Mouse (Mus musculus): Measurements from ENCODE around the gene Traip.

Traip gene

DNA sequence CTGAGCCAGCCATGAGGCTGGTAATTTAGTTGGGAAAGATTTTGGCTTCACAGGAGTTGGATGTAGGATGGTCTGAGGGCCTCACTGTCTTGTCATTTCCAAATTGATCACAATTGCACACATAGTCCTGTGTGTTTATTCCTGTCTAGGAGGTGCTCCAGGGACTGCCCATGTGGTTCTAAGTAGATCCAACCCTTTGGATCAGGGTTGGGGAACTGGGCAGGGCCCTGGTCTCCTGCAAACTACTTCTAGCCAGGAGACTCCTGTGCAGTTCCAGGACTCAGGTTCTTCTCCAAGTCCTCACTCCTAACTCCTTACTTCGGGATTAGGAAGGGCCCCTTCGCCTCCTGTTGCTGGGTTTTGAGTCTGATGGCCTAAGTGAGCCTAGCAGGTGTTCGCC is 14.6 kb upstream of the Traip start, which contains the start of gene Camkv:
Gene Camkv, plus strand, starts transcription at position 301 of the 400 bp plus-strand sequence.
- no peak for DNase-seq

DNA sequence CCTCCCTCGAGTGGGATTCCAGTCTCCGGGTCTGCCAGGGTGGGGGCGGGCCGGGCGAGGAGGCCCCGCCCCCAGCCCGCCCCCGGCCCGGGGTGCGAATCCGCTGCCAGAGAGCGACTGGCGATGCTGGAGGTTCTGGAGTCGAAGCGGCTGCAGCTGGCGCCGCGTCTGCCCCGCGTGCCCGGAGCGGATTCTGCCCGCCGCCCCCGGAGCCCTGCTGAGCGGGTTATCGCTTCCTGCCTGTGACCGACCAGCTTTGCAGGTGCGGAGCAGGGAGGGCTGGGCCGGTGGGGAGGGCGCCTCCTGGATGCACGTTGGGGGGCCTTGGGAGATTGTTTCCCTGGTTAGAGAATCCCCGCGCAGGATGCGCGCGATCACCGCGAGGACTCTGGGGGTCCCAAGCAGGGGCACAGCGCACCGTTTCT is 14.1 kb upstream of the Traip start:
- DNase-seq: peak; percentile 82

DNA sequence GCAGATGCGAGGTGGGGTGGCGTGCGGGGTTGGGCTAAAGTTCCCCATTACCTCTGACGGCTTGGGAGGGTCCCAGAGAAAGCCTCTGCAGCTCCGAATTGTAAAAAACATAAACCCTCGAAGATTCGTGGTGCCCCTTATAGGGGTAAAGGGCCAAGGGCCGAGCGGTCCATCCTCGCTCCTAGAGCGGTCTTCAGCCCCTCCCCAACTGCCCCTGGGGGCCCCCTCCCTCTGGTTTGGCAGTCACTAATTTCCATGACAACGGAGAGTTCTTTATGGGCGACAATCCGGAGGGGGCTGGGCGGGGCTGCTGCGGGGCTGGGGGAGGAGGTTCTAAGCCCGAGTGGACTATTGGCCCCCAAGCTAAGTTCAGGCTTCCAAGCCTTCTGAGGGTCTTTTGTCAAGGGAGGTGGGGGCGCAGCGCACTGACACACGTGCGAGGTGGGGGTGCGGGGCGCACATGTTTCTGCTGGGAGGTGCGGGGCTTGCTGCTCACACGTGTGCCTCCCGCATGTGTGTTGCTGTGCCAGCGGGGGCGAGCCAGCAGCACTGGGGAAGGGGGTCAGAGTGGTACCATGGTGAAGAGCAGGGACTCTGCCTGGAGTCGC is 13.6 kb upstream of the Traip start:
- no peak for DNase-seq

DNA sequence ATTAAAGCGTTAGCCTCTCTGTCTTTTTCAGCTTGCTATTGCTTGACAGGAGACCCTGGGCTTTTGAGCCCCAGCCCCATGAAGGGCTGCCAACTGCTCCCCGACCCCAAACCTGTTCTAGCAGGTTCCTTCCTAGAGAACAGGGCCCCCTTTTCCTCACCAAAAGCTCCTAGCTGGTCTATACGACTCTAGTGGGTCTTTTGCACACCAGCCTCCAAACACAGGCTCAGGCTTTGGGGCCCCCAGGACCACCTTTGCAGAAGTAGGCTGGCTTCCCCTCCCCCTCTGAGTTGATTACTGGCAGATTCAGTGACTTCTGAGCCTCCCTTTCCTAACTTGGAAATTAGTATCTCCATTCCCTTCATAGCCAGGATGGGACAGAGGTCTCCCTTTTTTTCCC is 13.1 kb upstream of the Traip start:
- DNase-seq: no peak

DNA sequence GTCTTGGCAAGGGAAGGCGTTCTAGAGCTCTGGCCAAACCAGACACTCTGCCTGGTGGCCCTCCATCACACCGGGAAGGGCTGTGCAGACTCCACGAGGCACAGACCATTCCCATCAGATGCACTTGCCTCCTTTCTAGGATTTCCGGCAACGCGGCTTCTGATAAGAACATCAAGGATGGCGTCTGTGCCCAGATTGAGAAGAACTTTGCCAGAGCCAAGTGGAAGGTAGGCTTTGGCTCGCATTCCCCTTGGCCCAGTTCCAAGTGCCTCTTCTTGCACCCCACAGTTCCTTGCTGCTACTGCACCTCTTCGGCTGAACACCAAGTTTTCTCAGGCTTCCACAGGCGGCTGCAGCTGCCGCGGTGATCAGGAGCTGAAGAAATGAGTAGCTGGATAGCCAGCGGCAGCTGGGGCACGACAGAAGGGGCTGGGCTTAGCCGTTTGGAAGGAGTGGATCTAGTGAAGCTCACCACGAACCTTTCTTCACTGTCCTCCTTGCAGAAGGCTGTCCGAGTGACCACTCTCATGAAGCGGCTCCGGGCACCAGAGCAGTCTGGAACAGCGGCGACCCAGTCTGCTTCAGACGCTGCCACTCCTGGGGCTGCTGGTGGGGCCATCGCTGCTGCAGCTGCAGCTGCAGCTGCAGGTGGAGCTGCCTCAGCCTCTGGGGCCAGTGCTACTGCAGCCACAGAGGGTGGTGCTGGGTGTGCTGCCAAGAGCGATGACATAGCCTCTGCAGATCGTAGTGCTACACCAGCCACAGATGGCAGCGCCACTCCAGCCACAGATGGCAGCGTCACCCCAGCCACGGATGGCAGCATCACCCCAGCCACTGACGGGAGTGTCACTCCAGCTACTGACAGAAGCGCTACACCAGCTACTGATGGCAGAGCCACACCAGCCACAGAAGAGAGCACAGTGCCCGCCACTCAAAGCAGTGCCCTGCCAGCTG is 2.4 kb upstream of the Traip start:
- no peak for DNase-seq

DNA sequence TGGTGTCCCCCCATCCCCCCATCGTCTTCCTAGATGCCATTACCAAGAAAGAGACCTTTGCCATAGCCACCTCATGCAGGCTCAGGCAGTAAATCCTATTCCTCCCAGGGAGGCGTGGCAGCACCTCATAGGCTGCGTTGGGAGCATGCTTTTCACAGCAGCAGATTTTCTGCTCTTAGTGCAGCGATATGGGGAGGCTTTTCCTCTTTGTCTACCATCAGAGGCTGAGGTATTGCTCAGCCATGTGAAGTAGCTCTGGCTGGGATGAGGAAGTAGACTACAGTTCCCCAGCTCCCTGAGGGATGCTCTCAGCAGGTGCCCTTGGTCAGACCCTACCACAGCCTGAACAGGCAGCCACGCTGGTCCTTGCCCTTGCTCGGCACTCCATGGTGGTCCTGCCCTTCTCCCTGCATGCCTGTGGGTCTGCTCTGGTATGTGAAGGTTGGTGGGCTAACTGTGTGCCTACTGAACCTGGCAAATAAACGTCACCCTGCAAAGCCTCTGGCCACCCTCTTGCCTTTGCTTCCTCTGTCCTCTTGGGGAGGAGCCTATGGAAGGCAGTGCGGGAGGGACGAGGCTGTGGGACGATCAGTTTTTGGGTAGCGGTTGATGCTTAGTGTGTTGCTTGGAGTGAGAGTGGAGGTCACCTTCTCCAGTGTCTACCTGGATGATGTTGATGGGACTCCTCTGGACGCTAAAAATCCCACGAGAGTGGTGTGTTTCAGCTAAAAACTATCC is 583 bp upstream of the Traip start:
- no peak for DNase-seq

DNA sequence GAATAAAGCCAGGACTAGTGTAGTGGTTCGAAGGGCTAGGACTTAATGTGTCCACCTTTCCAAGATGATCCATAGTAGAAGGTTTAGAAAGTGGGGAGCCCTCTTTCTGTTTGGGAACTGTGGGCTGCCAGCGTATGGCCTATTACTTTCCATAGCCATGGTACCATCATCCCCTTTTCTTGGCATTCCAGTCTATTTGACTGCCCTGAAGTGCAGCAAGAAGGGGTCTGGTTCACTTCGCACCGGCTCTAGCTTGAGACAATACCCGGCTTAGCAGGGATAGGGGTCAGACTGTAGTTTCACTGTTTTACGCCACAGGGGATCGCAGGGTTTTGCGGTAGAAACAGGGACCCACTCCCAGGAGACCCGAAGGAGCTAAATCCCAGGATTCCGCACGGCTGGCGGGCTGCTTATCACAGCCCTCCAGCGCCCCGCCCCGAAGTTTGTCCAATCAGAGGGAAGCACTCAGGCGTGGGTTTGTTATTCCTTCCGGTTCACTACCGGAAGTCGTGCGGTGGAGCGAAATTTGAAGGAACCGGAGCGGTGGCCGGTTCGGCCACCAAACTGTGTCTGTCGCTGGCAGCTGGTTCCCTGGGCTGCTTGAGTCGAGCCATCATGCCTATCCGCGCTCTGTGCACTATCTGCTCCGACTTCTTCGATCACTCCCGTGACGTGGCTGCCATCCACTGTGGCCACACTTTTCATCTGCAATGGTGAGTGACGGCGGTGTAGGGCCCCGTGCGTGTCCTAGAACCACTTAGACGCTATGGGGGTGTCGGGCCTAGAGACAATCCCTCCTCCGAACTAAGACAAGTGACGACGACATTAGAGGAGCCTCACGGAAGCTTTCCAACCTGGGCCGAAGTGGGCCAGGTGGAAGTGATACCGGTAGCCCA is 772 bp downstream of the Traip start:
- peak; percentile 73 to 80 for DNase-seq

DNA sequence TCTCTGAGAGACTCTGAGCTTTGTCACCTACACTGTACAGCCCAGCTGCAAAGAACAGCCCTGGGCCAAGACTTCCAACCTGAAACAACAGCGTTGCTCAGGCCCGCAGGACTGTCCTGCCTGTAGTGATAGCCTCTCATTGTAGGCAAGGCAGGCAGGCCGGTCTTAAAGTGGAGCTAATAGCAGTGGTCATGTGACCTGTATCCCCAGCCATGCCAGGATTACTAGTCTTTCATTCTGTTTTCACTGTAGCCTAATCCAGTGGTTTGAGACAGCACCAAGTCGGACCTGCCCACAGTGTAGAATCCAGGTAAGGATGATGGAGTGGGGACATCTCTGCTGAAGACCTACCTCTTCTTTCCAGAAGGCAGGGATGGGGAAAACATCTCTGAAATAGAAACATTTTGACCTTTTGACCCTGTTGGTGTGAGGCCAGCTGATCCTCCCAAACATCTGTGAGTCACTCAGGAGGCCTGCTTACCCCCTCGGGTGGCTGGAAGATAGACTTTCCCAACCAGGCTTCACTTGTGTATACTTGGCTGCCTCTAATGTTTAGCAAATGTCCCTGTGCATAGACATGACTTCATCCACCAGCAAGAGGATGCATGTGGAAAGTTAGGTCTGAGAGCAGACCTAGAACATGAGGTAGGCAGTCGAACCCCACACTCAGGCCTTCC is 5.8 kb downstream of the Traip start:
- DNase-seq: no peak

DNA sequence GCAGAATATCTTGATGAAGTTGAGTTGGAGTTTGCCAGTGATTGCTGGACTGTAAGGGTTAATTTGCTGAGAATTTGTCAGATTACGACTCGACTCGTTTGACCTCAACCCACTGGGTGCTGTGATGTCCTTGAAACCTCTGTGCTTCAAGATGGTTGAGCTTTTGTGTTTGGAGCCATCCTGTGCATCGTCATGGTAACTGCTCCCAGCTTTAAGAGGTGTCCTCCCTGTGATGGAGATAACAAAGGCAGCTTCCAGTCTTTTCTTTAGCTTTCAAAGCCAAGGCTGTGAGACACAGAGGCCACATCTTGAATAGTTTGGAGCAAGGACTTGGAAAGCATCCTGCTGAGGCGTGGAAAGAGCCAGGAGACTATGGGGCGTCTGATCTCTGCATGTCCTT is 7.2 kb downstream of the Traip start:
- no peak for DNase-seq

DNA sequence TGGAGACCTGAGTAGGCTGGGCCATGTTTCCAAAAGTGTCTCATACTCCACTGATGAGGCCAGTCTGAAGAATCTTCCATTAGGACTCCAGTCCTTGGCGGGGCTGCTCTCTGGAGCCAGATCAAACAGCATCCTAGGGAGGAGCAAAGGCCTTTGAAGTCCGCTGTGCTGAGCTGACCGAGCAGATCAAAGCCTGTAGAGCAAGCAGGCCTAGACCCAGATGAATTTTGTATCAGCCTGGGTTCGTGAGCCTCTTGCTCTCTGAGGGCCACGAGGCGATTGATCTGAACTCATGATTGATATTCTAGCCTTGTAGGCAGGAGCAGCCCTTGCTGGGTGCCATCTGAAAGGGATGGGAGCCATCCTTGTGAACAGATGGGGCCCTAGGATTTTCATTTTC is 10.0 kb downstream of the Traip start:
- DNase-seq: no peak

DNA sequence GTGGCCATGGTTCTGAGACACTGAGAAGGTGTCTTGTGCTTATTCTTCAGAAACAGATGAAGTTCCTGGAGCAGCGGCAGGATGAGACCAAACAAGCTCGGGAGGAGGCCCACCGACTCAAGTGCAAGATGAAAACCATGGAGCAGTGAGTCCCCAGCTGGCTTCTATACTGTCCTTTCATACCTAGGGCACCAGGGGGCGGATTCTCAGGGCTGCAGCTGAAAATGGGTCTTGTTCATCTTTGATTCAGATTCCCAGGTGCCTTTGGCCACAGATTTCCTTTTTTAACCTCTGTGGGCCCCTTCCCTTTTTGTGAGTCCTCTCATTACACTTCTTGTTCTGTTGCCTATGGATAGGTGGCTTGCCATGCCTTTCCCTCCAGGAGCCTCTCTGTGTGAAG is 11.0 kb downstream of the Traip start:
- DNase-seq: no peak

DNA sequence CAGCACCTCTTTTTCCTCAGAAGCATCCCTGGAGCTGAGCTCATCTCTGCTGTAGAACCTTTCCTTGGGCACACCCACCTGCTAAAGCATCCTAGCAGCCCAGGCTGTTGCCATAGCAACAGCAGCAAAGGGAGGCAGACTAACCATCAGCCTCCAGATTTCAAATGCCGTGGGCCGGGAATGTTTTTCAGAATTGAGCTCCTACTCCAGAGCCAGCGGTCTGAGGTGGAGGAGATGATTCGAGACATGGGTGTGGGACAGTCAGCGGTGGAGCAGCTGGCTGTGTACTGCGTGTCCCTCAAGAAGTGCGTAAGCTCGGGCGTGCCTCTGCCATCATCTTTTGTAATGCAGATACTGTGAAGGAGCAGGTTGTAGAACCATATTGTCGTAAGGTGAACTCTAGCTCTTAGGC is 11.4 kb downstream of the Traip start:
- no peak for DNase-seq

DNA sequence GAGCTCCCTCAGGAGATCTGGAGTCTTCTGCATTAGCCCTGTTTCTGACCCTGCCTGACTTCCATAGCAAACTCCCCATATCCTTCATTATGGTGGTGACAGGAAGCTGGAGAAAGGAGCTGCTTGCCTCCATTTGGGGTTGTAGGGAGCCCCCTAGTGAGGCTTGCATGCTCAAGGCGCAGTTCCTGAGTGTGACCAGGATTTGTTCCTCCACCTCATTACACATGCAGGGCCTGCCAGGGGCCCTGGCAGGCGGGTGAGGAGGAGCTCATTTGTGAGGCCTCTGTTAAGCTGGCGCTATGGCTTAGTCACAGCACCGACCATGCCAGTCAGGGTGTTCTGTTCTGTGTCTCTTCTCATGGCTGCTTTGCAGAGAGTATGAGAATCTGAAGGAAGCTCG is 11.9 kb downstream of the Traip start:
- DNase-seq: no peak

DNA sequence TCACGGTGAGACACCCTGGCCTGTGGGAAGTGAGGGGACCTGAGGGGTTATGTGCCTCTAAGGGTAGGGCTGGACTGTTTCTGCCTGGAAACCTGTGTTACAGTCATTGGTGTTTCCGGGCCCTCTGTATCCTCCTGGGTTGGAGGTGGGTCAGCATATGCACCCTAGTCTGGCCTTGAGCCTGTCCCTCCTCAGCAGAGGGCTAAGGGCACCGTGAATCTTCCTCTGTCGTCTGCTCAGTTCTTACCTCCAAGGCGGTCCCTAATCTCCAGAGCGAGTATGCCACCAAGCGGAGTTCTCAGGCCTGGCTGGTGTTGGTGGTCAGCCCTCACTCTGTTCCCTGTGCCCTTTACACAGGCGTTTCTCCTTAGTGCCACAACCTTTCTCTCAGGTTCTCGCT is 13.0 kb downstream of the Traip start:
- DNase-seq: no peak

DNA sequence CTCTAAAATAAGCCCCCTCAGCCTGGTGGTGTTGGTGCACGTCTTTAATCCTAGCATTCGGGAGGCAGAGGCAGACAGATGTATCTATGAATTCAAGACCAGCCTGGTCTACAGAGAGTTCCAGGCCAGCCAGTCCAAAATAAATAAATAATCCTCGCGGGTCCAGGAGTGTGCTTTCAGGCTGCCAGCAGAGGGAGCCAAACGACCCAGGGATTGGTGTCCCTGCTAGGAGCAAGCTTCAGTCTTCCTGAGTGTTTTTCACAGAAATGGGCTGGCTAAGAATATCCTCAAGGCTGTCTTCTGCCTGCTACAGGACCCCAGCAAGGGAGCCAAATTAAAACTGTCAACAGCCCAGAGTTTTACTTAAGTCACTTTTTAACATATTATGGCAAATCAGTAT is 13.8 kb downstream of the Traip start:
- DNase-seq: no peak

DNA sequence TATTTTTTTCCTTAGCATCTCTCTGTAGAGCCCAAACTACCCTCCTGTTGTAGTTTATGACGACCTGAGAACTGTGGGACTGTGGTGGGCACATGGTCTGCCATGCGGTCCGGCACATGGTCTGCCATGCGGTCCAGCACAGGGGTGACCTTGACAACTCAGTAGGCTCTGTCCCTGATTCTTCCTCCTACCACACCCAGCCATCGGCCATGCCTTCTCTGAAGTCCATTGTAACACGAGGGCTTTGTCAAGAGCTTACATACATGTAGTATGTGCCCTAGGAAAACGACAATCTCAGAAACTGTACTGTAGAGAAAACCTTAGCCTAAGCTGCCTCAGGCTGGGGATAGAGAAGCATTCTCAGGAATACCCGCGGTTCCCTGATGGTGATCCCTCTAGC is 14.7 kb downstream of the Traip start:
- no peak for DNase-seq

DNA sequence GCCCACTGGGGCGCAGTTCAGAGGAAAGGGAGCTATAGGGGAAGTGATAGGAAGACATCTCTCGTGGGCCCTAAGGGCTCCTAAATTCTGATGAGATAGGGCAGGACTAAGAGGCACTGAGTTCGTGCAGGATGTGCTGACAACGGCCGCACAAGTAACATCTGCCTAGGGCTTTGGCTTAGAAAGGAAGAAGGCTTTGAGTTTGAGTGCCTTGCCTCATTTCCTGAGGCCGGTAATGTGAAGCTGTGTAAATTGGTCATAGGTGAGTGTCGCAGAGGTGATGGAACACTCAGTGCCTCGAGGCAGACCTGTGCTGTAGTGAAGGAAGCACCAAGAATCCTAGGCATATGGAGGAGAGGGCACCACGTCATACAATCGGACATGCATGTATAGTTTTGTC is 16.7 kb downstream of the Traip start:
- DNase-seq: no peak

DNA sequence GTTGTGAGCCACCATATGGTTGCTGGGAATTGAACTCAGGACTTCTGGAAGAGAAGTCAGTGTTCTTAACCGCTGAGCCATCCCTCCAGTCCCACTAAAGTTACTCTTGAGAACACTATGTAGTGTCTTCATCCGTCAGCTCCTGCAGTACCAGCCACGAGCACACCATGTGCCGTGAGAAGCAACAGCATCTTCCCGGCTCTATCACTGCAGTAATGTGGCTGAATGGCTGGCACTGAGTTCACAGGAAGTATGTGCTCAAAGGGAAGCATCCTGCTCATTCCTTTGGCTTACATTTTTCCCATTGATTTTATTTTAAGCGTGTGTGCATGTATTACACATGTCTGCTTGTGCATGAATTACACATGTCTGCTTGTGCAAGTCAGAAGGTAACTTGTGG is 17.5 kb downstream of the Traip start:
- DNase-seq: no peak

DNA sequence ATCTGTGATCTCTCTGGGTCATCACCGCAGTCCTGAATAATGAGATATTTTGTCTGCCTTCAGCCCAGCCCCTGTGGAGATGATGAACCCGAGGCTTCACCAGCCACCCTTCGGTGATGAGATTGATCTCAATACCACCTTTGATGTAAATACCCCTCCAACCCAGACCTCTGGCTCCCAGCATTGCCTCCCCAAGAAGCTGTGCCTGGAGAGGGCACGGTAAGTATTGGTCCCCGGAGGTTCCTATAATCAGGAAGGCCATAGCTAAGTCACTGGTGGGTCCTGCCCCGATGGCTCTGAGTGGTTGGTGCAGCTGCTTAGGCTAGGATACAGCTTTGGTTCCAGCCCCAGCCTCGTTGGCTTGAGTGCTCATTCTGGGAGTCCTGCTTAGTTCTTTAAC is 18.6 kb downstream of the Traip start:
- no peak for DNase-seq

DNA sequence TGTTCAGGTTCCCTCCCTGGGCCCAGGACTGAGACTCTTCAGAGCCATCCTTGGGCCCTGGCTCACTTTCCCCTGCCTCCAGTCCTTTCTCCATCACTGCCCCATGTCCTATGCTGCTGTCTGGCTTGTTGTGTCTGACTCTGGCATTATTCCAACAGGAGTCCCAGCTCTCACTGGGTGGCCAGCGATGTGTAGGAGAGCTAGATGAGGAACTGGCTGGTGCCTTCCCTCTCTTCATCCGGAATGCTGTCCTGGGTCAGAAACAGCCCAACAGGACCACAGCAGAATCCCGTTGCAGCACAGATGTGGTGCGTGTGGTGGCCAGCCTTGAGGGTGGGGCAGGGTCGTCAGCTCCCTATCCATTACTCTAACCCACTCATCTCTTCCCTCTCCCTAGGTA is 20.4 kb downstream of the Traip start:
- DNase-seq: no peak

DNA sequence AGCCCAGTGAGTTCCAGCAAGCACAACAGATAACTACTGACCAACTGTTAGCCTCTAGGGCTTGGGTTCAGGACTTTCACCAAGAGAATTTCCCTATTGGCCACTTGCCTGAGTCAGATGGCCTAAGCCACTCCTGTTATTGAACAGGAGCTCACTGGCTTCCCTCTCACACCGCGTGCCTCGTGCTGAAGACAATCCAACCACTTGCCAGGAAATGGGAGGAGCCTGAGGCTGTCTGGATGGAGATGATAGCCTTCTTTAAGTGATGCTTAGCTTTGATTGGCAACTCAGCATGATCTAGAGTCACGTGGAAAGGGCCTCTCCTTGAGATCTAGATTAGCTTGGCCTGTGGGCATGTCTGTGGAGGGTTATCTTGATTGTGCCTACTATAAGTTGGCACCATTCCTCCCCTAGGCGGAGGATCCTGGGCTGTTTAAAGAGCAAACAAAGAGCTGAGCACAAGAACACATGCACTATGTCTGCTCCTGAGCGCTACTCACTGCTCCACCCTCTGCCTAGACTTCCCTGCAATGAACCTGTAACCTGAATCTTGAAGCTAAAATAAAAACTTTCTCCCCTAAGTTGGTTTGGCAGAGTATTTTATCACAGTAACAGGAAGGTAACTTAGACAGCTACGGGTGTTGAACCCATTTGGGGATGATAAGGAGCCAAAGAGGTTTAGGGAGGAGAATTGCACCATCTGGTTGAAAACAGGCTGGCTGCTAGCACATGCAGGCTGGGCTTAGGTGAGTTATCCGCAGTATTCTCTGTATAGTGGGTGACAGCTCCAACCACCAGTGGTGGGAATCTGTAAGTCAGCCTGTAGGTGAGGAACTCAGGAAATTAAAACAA is 22.0 kb downstream of the Traip start:
- no peak for DNase-seq

Measured in thymus, adult 18-20 months (tissue).